Mouse (Mus musculus) MEL (cell line): ENCODE results near the gene Ssr1.

ENCODE experiments used
- BHLHE40 ChIP-seq: IDR thresholded peaks from 2 replicates; pipeline ENCODE4 v1.6.1; 2012; ENCODE audit warnings: low read depth, mild to moderate bottlenecking, inconsistent platforms, low read length, improper control_type of control experiment, borderline replicate concordance
- CTCF ChIP-seq, 3 experiments: IDR thresholded peaks in 2 of 3; conservative IDR thresholded peaks in 1 of 3; 2 replicates each; pipeline ENCODE4 v1.5.1; 2011 to 2012; ENCODE audit warnings: low read length in 3 of 3, low read depth in 2 of 3, mild to moderate bottlenecking in 2 of 3, improper control_type of control experiment in 1 of 3, inconsistent platforms in 1 of 3, mixed read lengths in 1 of 3, moderate library complexity in 1 of 3; ENCODE audit not compliant: control insufficient read depth in 1 of 3, insufficient read depth in 1 of 3, poor library complexity in 1 of 3, severe bottlenecking in 1 of 3
- GATA1 ChIP-seq: IDR thresholded peaks from 2 replicates; pipeline ENCODE4 v1.6.1; 2011; ENCODE audit warnings: low read depth, low read length, improper control_type of control experiment
- NELFE ChIP-seq: IDR thresholded peaks from 2 replicates; pipeline ENCODE4 v1.6.1; 2011; ENCODE audit warnings: low read depth, low read length, improper control_type of control experiment
- POLR2A ChIP-seq, 2 experiments: IDR thresholded peaks; 2 replicates each; pipeline ENCODE4 v1.6.1; 2011 to 2012; ENCODE audit warnings: low read length in 2 of 2, mild to moderate bottlenecking in 2 of 2, control low read depth in 1 of 2, improper control_type of control experiment in 1 of 2, low read depth in 1 of 2, moderate library complexity in 1 of 2; ENCODE audit not compliant: control insufficient read depth in 1 of 2, insufficient read depth in 1 of 2, poor library complexity in 1 of 2
- SMC3 ChIP-seq: IDR thresholded peaks from 2 replicates; pipeline ENCODE4 v1.6.1; 2011; ENCODE audit warnings: low read depth, low read length, improper control_type of control experiment
- ZKSCAN1 ChIP-seq: IDR thresholded peaks from 2 replicates; pipeline ENCODE4 v1.6.1; 2012; ENCODE audit warnings: low read depth, mild to moderate bottlenecking, inconsistent platforms, low read length, improper control_type of control experiment, moderate library complexity

- TF ChIP-seq CTCF (IDR thresholded peaks at IDR 0.05 in 2 of 3, conservative IDR thresholded peaks at IDR 0.05 in 1 of 3; ENCODE audit: control insufficient read depth in 1 of 3, insufficient read depth in 1 of 3, low read depth in 2 of 3, low read length in 3 of 3, poor library complexity in 1 of 3, severe bottlenecking in 1 of 3) (no peak), NELFE (no peak), SMC3 (no peak), GATA1 (no peak), POLR2A (IDR thresholded peaks at IDR 0.05; ENCODE audit: control insufficient read depth in 1 of 2, insufficient read depth in 1 of 2, low read depth in 1 of 2, low read length in 2 of 2, poor library complexity in 1 of 2) (no peak), ZKSCAN1 (no peak), BHLHE40 (no peak; the same call in 1 of the 2 replicates)
Measured at GRCm38 (mm10) chr13:38027618-38028248, 33.7 kb upstream of the Ssr1 start.
